Mouse (Mus musculus) T-helper 17 cell (primary cell): ENCODE measurements around the gene Eva1b.

ENCODE experiments used
- in situ Hi-C, 2 experiments: fragments of 300-600 bp; cut with MboI, MseI; formaldehyde crosslinking; loops; 1 replicate in 1 of 2; 2 replicates in 1 of 2; pipeline ENCODE4 v1.15.1; 2025; ENCODE audit warnings: high pct_unique_total_duplicates in 2 of 2

The Eva1b gene

DNA sequence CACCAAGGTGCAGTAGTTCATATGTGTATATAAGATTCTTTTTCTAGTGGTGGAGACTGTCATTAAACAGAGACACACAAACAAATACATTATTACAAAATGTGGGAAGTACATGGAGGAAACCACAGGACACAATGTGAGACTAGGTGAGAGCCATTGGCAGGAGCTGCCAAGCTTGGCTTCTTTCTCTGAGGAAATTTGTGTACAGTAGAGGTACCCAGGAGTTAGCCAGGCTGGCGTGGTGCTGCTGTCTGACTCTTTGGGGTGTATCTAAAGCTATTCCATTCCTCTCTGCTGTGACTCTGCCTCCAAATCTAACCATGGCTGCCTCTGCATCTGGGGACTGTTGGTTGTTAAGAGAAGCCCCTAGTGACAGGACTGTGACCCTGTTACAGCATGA is 28.5 kb upstream of the Eva1b start:
- in situ Hi-C loops, result no loop called here

DNA sequence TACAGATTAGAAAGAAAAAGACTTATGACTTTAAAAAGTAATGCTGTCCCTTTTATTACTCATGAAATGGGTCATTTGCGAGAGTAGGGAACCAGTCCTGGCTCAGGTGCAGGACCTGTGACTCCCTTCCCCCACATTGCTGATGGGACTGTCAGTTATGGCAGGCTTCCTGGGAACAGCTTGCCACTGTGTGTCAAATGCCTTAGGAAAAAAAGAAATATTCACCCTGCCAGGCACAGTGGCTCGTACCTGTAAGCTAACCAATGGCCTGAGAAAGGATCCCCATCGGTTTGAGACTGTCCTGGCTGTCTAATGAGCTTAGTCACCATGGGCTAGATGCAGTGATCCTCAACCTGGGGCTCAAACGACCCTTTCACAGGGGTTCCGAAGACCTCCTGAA is 27.5 kb upstream of the Eva1b start:
- in situ Hi-C loops, result no loop called here

DNA sequence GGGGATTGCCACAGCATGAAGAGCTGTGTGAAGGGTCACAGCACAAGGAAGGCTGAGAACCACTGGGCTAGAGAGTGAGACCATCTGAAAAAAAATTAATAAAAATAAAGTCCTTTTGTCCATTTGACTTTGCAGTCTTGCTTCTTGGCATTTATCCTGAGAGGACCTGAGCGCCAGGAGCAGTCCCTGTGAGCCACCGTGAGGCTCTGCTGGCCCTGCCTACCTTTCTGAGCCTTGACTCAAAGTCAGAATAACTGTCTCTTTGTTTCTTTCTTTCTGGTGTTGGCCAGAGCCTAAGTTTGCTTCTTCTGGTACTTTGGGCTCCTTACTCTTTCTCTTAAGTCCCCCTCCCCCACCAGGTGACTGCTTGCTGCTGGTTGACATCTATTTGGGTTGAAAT is 27.0 kb upstream of the Eva1b start:
- in situ Hi-C loops, result no loop called here

DNA sequence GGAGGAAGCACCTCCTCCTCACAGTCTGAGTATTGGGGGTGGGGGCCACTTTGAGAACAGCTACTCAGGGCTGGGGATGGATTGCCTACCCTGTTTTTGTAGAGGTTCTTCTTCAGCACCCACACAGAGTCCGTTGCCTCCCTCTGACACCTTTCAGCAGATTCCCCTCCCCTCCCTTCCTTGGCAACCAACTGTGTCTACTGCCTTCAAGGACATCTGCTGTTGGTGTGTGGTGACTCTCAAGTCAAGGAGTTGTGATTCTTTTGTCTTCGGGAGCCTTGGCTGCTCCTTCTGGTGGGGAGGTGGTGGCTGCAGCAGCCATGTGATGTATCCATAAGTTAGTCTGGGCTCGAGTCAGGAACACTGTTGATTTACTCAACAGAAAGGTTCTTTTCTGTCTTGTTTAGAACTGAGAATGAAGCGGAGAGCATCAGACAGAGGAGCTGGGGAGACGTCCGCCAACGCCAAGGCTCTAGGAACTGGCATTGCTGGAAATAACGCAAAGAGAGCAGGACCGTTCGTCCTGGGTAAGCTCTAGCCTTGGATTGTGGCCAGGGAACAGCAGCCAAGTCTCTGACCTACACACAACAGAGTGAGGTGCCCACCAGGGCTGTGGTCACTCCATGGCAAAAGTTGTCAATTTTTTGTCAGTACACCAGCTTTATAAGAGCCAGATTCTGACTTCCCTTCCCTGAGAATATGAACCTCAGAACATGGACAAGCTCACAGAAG is 24.1 kb upstream of the Eva1b start:
- in situ Hi-C loops, result no loop called here

DNA sequence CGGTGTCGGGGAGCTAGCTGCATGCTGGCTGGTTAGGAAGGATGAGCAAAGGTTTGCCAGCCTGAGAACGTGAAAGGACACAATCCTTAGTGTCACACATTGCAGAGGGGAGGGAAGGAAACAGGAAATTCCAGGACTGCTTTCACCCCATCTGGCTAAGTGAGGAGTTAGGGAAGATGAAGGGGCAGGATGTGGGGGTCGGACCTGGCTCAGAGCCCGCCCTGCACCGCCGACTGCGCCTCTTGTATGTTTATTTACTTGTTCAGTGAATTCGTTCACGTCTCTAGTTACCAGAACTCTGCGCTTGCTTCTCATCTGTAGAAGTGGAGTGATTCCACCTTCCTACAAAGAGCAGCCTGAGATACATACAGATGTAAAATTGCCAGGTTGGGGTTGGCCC is 17.0 kb upstream of the Eva1b start:
- in situ Hi-C loops, result no loop called here

- in situ Hi-C loops, result no loop called here
Observed at GRCm38 (mm10) chr4:126131290-126132121, 16.0 kb upstream of the Eva1b start.

- in situ Hi-C loops, result no loop called here
Observed at GRCm38 (mm10) chr4:126132636-126133264, 14.8 kb upstream of the Eva1b start.

DNA sequence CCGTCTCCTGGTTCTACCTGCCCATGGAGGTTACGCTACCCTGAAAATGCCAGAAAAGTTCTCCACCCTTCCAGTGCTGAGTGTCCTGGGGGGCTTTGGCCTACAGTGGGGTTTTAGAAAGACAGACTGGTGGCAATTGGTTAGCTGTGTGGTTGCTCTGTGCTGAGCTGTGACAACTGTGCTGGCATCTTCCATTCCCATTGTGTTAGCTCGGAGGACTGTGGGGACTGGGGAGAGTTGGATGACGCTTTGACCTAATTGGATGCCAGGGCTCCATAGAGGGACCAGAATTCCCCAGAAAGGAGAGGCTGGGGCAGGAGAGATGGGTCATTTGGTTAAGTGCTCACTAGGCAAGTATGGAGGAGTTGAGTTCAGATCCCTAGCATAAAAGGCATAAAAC is 13.3 kb upstream of the Eva1b start:
- in situ Hi-C loops, result no loop called here

DNA sequence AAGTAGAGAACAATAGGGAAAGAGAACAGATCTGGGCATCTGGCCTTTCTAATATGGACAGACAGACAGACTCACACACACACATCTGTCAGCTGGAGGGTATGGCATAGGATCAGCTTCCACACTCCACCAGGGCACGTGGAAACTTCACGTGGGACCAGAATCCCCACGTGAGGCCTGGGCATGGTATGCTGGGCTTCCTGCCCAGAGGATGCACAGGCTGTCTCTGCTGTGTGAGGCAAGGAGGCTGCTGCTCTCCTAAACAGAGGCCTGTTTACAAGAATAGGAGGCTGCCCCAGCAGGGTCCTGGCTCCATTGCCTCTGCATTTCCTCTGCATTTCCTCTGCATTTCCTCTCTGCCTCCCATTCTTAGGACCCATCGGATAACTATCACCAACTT is 12.9 kb upstream of the Eva1b start:
- in situ Hi-C loops, result no loop called here

DNA sequence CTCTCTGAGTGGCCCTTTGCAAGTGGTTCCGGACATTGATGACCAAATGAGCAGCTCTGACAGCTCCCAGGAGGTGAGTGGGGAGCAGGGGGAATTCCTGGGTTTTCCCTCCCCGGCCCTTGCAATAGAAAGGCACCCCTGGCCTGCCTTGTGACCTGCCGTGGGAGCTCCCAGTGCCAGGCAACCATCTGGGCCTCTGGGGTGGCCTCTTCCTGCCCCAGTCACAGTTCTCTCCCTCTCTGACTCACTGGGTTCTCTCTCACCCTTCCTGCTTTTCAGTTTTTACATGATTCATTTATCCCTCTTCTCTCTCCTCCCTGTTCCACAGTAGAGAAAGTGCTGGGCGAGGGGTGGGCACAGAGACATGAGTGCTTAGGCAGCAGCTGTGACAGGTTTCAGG is 9.8 kb upstream of the Eva1b start:
- in situ Hi-C loops, result no loop called here

DNA sequence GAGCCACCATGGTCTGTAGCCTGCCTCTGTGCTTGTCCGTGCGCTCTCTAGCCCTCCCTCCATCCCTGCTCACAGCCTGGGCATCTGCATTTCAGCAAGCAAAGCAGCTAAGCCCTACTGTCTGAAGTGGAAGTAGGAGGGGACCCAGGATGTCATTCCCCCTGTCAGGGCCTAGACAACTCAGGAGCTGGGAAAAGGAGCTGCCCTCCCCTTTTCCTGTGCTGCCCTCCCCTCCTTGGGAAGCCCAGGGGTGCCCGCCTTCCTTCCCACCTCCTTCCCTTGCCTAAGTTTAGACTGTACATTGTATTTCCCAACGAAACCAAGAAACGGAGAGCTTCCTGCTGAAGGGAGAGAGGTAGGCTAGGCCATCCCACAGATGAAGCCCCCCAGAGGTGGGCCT is 6.5 kb upstream of the Eva1b start:
- in situ Hi-C loops, result no loop called here

DNA sequence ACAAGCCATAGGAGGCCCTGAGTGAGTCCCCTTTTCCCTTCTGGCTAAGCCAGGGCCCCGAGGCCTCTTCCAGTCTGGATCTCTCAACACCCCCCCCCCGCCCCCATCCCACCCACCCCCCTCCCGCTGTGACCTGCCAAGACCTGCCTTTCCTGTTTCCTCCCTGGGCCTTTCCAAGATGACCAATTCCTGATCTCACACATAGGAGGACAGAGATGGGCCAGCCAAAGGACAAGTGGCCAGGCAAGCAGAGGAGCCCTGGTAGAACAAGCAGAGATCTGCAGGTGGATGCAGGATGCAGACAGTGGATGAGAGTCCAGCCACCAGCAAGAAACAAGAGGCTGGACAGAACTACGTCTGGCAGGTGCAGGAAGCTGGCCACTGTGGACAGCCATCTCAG is 2.1 kb upstream of the Eva1b start:
- in situ Hi-C loops, result no loop called here

- in situ Hi-C loops, result no loop called here
Observed at GRCm38 (mm10) chr4:126146974-126147532, 491 bp upstream of the Eva1b start.

DNA sequence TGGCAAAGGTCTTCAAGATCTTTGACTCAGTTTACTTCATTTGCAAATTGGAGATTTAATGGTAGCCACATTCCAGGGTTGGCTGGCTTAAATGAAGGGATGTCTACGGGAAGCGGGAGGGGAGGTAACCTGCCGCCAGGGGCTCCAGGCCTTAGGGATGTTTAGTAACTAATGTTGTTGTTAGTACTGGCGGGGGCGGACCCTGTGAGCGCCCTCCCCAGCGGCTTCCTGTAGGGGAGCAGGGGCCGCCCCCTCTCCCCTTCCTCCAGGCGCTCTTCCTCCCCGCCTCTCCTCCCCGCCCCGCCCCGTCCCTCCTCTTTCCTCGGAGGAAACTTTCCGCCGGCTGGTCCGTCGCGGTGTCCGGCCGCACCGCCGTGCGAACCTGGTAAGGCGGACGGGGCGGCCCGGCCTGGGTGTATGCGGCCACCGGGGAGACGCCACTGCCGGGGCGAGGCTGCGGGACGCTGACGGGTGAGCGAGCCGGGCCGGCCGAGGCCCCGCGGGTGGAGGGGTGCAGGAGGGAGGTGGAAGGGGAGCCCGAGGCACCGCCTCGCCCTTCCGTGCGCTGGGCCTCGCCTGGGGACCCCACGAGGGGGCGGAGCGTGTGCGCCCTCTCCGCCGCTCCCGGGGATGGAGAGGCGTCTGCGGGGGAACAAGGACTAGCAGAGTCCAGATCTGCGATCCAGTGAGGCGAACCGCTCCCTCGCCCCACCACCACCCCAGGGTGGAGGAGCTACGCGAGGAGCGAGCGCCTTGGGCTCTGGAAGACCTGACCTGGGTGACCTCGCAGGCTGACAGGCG is 817 bp downstream of the Eva1b start:
- in situ Hi-C loops, result no loop called here

- in situ Hi-C loops, result no loop called here
Observed at GRCm38 (mm10) chr4:126149041-126149676, 1.6 kb downstream of the Eva1b start.

- in situ Hi-C loops, result loop anchor here (5.0 to 25.0 kb wide), 2 partner anchors 62 to 1088 kb away; partner anchors contain the start of gene Smim12 (in 1 of the 2)
Observed at GRCm38 (mm10) chr4:126149798-126150197, 2.3 kb downstream of the Eva1b start.

GRCm38 (mm10) chr4:126150297-126150948 is 2.9 kb downstream of the Eva1b start:
- in situ Hi-C loops, result loop anchor here (5.0 to 25.0 kb wide), 2 partner anchors 63 to 1087 kb away; partner anchors contain the start of gene Smim12 (in 1 of the 2)

DNA sequence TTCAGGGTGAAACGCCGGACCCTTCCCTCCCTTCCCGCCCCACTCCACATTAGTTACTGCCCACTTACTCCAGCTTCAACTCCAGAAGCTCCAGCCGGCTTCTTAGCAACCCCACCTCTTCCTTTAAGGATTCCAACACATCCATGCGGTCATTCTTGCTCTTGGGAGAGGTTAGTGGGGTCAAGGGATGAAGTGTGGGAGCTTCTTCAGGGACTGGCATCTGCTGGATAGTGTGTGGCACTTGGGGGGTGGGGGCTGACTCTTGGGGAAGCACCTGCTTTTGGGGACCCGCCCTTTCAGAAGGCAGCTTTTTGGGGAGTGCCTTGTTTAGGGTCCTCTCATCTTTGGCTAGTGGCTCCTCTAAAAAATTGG is 3.4 kb downstream of the Eva1b start:
- in situ Hi-C loops, result loop anchor here (5.0 to 25.0 kb wide), 2 partner anchors 64 to 1086 kb away; partner anchors contain the start of gene Smim12 (in 1 of the 2)

DNA sequence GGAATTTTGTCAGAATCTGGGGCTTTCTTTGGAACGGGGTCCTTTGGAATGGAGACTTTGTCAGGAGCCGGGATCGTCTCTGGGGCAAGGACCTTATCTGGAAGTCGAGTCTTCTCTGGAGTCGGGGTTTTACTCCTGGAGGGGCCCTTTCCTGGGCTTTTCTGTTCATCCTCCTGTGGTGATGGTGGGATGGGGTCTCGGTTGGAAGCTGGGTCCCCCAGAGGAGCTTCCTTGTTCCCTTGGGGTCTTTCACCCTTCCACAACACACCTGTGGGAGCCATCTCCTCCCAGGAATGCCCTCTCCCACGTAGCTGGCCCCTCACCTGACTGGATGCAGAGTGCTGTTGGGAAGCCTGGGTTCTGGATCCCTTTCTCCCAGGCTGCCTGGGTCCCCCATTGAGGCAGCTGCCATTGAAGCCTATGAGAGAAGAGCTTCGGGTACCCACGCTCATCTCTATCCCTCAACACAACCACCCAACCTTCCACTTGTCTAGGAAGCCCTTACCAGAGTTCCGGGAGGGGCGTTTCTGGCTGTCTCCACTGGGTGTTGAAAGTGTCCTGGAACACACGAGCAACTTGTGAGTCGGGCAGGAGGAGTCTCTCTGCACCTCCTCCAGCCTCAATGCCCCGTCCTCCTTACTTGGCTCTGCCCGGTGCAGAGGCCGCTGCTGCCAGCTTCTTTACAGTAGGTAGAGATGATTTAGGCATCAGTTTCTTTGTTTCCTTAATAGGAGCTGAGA is 4.3 kb downstream of the Eva1b start:
- in situ Hi-C loops, result loop anchor here (5.0 to 25.0 kb wide), 2 partner anchors 65 to 1085 kb away; partner anchors contain the start of gene Smim12 (in 1 of the 2)
